8 mouse cellular contexts compared by ENCODE assay signal in the genomic region with DNA sequence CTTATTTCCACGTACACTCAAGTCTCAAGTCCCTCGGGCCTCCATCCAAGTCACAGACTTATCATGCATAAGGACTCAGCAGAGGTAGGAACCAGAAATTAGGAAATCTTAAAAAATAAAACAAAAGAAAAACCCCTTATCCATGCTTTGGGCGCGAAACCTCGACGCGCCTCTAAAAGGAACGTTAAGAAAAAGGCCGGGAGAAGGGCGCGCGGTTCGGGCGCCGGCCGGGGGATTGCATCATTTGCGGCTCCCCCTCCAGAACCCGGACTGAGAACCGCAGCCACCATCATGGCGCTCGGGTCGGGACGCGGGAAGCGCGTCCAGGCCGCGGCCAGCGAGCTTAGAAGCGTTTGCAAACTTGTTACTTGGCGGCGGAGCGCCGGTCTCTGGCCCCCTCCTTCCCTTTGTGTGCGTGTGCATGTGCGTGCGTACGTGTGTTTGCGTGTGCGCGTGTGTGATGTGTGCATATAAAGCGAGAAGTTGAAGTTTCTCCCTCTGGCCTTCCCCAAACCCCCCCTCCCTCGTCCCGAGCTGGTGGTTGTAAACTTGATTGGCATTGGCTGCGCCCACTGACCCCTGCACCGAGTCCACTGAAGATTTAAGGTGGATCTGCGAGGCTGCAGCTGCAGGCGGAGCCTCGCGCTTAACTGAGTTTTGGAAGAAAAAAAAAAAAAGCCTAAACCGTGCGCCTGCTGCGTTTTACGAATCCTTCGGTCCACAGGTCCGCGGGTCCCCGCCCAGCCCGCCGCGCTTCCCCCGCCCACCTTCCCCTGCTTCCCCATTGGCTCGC. TPM values are rescaled to one million over a fixed set of nuclear protein-coding genes. Genes with fewer than 3 reads are reported as not detected.
DNase-seq lines count a peak whose midpoint lies in the region; ATAC-seq and TF ChIP-seq lines count a peak whose summit lies in the region.

No protein-coding gene starts in this region.

- peak overlapping the region; percentile 74 for H3K4me3 ChIP-seq in cortical plate, adult 2 months (ENCODE audit: insufficient read depth, low read length)
- H3K4me3 ChIP-seq in midbrain, embryonic 11.5 days (ENCODE audit: low read depth, low read length): peak overlapping the region; percentile 53

- peak; percentile 93 for ATAC-seq in midbrain, embryonic 11.5 days (ENCODE audit: low FRiP score)

- intact Hi-C loops in left cerebral cortex, postnatal 4 days (cut with DNase I): no loop called here

- peak overlapping the region; percentile 93 for H3K9ac ChIP-seq in midbrain, embryonic 11.5 days (ENCODE audit: low read length)

- H3K9me3 ChIP-seq in midbrain, embryonic 11.5 days (ENCODE audit: control insufficient read depth, low read length): no peaks in the 10 kb centered on the region

- TF ChIP-seq POLR2A in cortical plate, adult 2 months (IDR thresholded peaks at IDR 0.05; ENCODE audit: extremely low read depth, insufficient read depth, low read length): 0 out of 2 replicates have a peak, but pooled peaks have one; percentile 25

- no peaks in the 10 kb centered on the region for H3K4me1 ChIP-seq in cortical plate, adult 2 months (ENCODE audit: control insufficient read depth, insufficient read depth, low read length)
- peaks cover 28% of the 10 kb centered on the region for H3K4me1 ChIP-seq in midbrain, embryonic 11.5 days (ENCODE audit: control insufficient read depth, insufficient read depth, low read length)

- peak overlapping the region; percentile 57 for H3K27ac ChIP-seq in cortical plate, adult 2 months (ENCODE audit: insufficient read depth, low read length)
- peak overlapping the region; percentile 99 for H3K27ac ChIP-seq in midbrain, embryonic 11.5 days (ENCODE audit: low read depth, low read length)

- WGBS in midbrain, embryonic 11.5 days: under 1% methylated on average over 63 of the region's 63 CpGs

- DNase-seq in adrenal gland, adult 18-20 months (ENCODE audit: low spot score in 2 of 2): peak; percentile 62 to 70
- peak; percentile 74 for DNase-seq in gastrocnemius, postnatal 10 days
- peak; percentile 95 for DNase-seq in induced T-regulatory cell, adult 2 months (ENCODE audit: low read depth)
- DNase-seq in left cerebral cortex, postnatal 4 days: peak; percentile 96
- DNase-seq in midbrain, embryonic 11.5 days (ENCODE audit: low spot score, missing footprints): peak; percentile 99
- DNase-seq in right cerebral cortex, postnatal 4 days: peak; percentile 69
- peak; percentile 96 for DNase-seq in yolk sac, embryonic 10.5 days (ENCODE audit: low spot score)

- no peaks in the 10 kb centered on the region for H3K36me3 ChIP-seq in midbrain, embryonic 11.5 days (ENCODE audit: control insufficient read depth, insufficient read depth, low read length)

- peak overlapping the region; percentile 96 for H3K4me2 ChIP-seq in midbrain, embryonic 11.5 days

- no peaks in the 10 kb centered on the region for H3K27me3 ChIP-seq in midbrain, embryonic 11.5 days (ENCODE audit: control insufficient read depth, insufficient read depth, low read length)

- TF ChIP-seq CTCF in cortical plate, adult 2 months (IDR thresholded peaks at IDR 0.05; ENCODE audit: extremely low read depth, insufficient read depth, low read length): no peak

RNA-seq across cellular contexts. Expression of a gene that starts 8.1 kb away (rescaled TPM):
- total RNA-seq in adrenal gland, adult 18-20 months (2021): 10 to 100 TPM; 30.6 to 33.0 TPM
- 20.0 and 20.6 TPM in 2 replicates for polyA plus RNA-seq in cortical plate, adult 2 months (2012; rRNA removed)
- total RNA-seq in gastrocnemius, postnatal 10 days (2021): 10 to 100 TPM; 47.0 to 51.8 TPM
- 10 to 100 TPM; 55.5 to 62.2 TPM for total RNA-seq in left cerebral cortex, postnatal 4 days (2021)
- polyA plus RNA-seq in midbrain, embryonic 11.5 days (2014; fragmentation: Nextera tagmentation; extraction: Ambion mirVana): 27.8 and 28.0 TPM in 2 replicates

RNA-seq across cellular contexts. Expression of a gene that starts 29.9 kb away (rescaled TPM):
- total RNA-seq in adrenal gland, adult 18-20 months (2021): 1 to 10 TPM; 5.3 to 6.5 TPM
- 24.4 and 24.5 TPM in 2 replicates for polyA plus RNA-seq in cortical plate, adult 2 months (2012; rRNA removed)
- 1 to 10 TPM; 6.4 to 6.8 TPM for total RNA-seq in gastrocnemius, postnatal 10 days (2021)
- total RNA-seq in left cerebral cortex, postnatal 4 days (2021): 10 to 100 TPM; 24.5 to 29.3 TPM
- polyA plus RNA-seq in midbrain, embryonic 11.5 days (2014; fragmentation: Nextera tagmentation; extraction: Ambion mirVana): 35.3 and 36.9 TPM in 2 replicates

RNA-seq across cellular contexts. Expression of a gene that starts 53.2 kb away (rescaled TPM):
- 10 to 100 TPM in 1 of 2 experiments, 1 to 10 TPM in 1; 3.8 to 12.2 TPM for total RNA-seq in adrenal gland, adult 18-20 months (2021)
- polyA plus RNA-seq in cortical plate, adult 2 months (2012; rRNA removed): 2.7 and 2.9 TPM in 2 replicates
- 1 to 10 TPM; 3.7 to 5.2 TPM for total RNA-seq in gastrocnemius, postnatal 10 days (2021)
- 1 to 10 TPM; 4.2 to 4.3 TPM for total RNA-seq in left cerebral cortex, postnatal 4 days (2021)
- 2.8 and 3.2 TPM in 2 replicates for polyA plus RNA-seq in midbrain, embryonic 11.5 days (2014; fragmentation: Nextera tagmentation; extraction: Ambion mirVana)

Comparison
In these comparisons a context has a peak if more than half of its experiments do, and no peak if none do; other contexts are left out.
1. Peak in every context shown above with its lines: DNase-seq, ATAC-seq, H3K4me3 ChIP-seq and H3K27ac ChIP-seq.